Mouse (Mus musculus): ENCODE measurements around the gene Zfp799.

DNA sequence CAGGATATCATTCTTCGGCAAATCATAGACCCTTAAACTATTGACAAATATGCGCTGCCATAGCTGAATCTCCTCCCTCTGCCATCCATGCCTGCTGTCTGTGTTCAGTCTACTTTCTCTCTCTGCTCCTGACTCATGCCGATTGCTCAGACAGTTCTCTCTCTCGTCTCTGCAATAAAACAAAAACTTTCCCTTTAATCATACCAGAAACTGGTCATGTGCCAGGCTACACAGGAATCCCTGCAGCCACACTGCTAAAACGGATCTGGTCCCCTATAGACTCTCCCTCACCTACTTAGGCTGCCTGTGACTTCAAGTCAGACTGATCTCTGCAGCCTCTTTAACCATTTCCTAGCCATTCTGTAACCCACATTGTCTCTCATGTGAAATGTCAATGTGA, 42.6 kb upstream of the Zfp799 start:
- TF ChIP-seq CTCF (IDR thresholded peaks at IDR 0.05; ENCODE audit: extremely low read depth, insufficient read length, insufficient replicate concordance, low read depth, low read length) (no peak), POLR2A (IDR thresholded peaks at IDR 0.05; ENCODE audit: low read depth, low read length) (no peak)
